Mouse (Mus musculus) myocyte (in vitro differentiated cells): Measurements from ENCODE around the gene 2510009E07Rik.

ENCODE experiments used
- CEBPB ChIP-seq: IDR thresholded peaks from 2 replicates; pipeline ENCODE4 v1.6.1; 2011; ENCODE audit warnings: mild to moderate bottlenecking, moderate library complexity; ENCODE audit not compliant: poor library complexity, insufficient read depth, severe bottlenecking
- E2F4 ChIP-seq: IDR thresholded peaks from one replicate; pipeline ENCODE4 v1.6.1; 2011; ENCODE audit warnings: mild to moderate bottlenecking, control low read depth, moderate library complexity; ENCODE audit not compliant: insufficient read depth
- MAX ChIP-seq: IDR thresholded peaks from one replicate; pipeline ENCODE4 v1.6.1; 2011; ENCODE audit warnings: low read depth, mild to moderate bottlenecking, control low read depth
- POLR2A ChIP-seq: IDR thresholded peaks from one replicate; pipeline ENCODE4 v1.6.1; 2011; ENCODE audit warnings: low read depth, mild to moderate bottlenecking, control low read depth, moderate library complexity; ENCODE audit not compliant: insufficient read length
- POLR2AphosphoS2 ChIP-seq: IDR thresholded peaks from one replicate; pipeline ENCODE4 v1.6.1; 2011; ENCODE audit warnings: low read depth, control low read depth; ENCODE audit not compliant: insufficient read length
- REST ChIP-seq: IDR thresholded peaks from one replicate; pipeline ENCODE4 v1.6.1; 2011; ENCODE audit warnings: mild to moderate bottlenecking, control low read depth, moderate library complexity; ENCODE audit not compliant: insufficient read depth, insufficient read length
- TCF12 ChIP-seq: IDR thresholded peaks from one replicate; pipeline ENCODE4 v1.6.1; 2011; ENCODE audit warnings: mild to moderate bottlenecking, control low read depth; ENCODE audit not compliant: poor library complexity, insufficient read depth, severe bottlenecking
- TCF3 ChIP-seq: IDR thresholded peaks from one replicate; pipeline ENCODE4 v1.6.1; 2011; ENCODE audit warnings: low read depth, control low read depth; ENCODE audit not compliant: insufficient read length
- USF1 ChIP-seq: IDR thresholded peaks from one replicate; pipeline ENCODE4 v1.6.1; 2011; ENCODE audit warnings: low read depth, mild to moderate bottlenecking, control low read depth, moderate library complexity

DNA sequence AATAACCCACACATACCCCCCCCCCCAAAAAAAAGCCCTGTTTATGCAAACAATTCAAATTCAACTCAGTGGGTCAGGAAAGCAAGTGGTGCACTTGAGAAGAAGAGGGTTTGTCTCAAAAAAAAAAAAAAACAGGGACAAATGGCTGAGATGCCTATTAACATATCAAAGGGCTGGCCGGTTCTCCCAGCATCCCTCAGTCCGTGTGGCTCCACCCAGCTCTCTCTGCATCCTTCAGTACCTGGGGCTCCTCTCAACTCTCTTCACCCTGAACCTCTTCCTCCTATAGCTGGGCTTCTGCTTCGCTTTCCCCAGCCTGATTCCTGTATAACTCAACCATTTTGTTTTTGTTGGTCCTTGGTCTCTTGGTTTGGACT, 7.8 kb upstream of the 2510009E07Rik start:
- TF ChIP-seq CEBPB (no peak), POLR2A (no peak), TCF3 (no peak), E2F4 (no peak), REST (no peak), MAX (no peak), USF1 (no peak), TCF12 (no peak), POLR2AphosphoS2 (no peak)
